Mouse (Mus musculus) gastrocnemius, postnatal 14 days (tissue): Measurements from ENCODE around the gene Tango2. TPM values are rescaled to one million over a fixed set of nuclear protein-coding genes. Genes with fewer than 3 reads are reported as not detected.
"Not testable (repeated sequence)": the region's sequence is repeated elsewhere in the genome, so short reads cannot be mapped to it uniquely, and the experiment has no call there.

ENCODE experiments used
- DNase-seq: peaks from one replicate; pipeline ENCODE4 v3.0.0; 2021; ENCODE audit warnings: mixed read lengths
- intact Hi-C: fragments of 180-260 bp; cut with DNase I; formaldehyde crosslinking; loops from one replicate; pipeline ENCODE4 v1.15.1; 2025; ENCODE audit warnings: low total_unique reads
- total RNA-seq, 2 experiments: library from RNA; stranded (reverse); gene quantifications; 2 replicates each; pipeline ENCODE4 v1.2.3; 2021

Gene Tango2
- total RNA-seq, 2 experiments from 2014 or later = 12.1 to 22.7 TPM

GRCm38 (mm10) chr16:18349761-18350325 is 1.9 kb upstream of the Tango2 start:
- DNase-seq = no peak
- intact Hi-C loops = loop anchor here (5.0 to 10.0 kb wide), 2 partner anchors 52 to 265 kb away; no protein-coding TSS in a partner anchor

DNA sequence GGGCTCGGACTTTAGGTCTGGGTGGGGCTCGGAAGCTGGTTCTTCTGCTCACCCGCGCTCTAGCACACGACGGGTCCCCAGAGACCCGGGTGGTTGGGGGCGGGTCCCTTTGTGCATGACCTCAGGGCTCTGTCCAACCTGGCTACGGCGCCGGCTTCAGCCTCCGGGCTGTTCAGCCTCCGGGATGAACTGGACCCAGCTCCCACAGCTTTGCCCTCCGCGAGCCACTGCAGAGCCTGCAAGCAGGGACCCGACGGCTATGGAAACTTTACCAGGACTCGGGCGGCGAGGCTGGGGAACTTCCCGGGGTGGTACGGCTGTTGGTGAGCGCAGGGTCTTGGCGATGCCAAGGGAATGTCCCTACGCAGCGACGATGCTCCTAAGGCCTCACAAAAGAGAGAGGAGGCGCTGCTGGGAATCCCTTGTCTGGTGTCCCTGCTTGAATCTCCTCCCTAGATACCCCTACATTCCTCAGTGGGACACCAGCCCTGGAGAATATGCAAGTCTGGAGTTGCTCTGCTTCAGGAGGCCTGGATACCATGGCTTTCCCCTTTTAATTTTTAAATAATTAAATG is 785 bp upstream of the Tango2 start:
- peak; percentile 47 for DNase-seq
- intact Hi-C loops = loop anchor here (10.0 kb wide), 1 partner anchor 266 kb away; no protein-coding TSS in a partner anchor

DNA sequence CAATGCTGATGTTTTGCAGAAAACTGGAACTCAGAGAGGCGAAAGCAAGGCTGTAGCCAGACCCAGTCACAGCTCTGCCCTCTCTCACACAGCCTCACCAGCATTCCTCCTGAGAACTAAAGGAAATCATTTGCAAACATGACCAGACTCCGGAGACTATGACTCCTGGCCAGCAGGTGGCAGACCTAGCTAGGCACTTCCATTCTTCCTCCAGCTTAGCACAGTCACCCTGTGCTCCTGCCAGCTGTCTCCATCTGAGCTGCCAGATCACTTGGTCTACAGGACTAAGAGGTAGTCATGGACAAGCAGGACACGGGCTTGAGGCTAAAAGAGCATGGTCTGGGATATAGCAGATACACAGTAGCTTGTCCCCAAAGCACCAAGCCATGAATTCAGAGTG is 2.7 kb downstream of the Tango2 start:
- intact Hi-C loops = loop anchor here (10.0 kb wide), 1 partner anchor 270 kb away; no protein-coding TSS in a partner anchor
- peak; percentile 84 for DNase-seq

GRCm38 (mm10) chr16:18343778-18344177 is 4.1 kb downstream of the Tango2 start:
- DNase-seq = peak; percentile 97
- intact Hi-C loops = loop anchor here (10.0 kb wide), 1 partner anchor 271 kb away; no protein-coding TSS in a partner anchor

DNA sequence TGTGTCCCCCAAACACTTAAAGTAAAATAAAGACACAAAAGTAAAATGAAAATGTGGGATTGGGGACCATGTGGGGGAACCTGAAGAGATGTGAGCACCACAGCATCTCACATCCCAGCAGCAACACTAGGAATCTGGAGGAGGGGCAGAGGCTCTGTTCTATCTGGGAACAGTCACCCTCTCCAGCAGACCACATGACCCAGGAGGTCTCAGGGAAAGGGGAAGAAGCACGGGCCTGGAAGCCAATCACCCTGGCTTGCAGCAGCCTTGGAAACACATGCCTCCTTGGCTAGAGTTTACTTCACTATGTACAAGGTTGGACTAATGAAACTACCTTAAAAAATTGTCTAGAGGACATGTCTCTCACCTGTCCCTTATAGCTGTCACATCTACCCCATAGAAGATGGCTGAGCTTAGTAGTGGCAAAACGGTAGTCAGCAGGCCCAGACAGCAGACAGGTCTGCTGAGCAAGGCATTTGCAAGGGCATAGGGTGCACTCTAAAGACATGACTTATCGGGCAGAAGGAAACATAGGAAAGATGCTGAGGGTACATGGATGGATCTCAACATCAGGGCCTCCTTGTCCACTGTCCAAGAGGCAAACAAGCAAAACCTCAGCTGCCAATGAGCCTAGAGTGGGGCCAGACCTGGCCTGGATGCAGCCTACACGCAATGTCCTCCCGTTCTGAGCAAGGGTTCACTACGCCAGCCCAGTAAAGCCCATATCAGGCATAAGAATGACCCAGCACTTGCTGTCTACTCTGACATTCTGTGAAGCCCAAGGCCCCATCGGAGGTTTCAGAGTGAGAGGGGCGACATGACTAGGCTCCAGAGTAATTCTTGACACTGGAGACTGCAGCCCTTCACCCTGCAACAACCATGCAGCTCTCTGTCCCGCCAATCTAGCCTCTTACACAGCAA is 5.0 kb downstream of the Tango2 start:
- DNase-seq = no peak
- intact Hi-C loops = loop anchor here (10.0 kb wide), 1 partner anchor 272 kb away; no protein-coding TSS in a partner anchor

DNA sequence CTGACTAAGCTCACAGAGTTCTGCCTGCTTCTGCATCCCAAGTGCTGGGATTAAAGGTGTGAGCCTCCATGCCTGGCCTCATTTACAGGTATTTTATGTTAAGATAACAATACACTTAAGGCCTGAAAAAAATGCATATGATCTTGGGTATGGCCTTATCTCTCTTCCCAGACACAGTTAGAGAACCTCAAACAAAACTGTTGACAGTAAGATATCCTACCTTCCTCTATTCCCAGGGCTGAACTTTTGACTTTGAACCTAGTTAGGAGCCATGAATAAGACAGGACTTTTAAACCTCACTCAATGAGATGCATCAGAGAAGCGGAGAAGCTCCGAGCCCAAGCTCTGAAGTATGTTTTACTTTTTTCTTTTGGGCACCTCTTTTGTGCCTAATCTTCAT is 5.8 kb downstream of the Tango2 start:
- intact Hi-C loops = loop anchor here (10.0 kb wide), 1 partner anchor 273 kb away; no protein-coding TSS in a partner anchor
- DNase-seq = no peak

DNA sequence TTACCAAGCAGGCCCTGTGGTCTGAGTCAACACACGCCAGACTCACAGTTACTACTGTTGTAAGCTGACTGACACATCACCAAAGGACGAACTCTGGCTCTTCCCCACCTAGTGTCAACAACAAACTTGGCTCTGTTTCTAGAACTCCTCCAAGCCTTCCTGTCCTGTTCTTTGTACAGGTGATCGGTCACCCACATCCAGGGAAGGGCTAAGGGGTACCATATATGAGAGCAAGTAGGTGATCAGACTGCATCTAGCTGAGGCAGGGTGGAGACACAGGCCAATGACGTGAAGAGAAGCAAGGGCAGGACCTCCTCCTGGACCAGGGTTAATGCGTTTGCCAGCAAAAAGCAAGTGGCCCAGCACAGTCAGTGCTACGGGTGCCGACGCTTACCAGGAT is 6.3 kb downstream of the Tango2 start:
- no peak for DNase-seq
- intact Hi-C loops = loop anchor here (10.0 kb wide), 1 partner anchor 273 kb away; no protein-coding TSS in a partner anchor

DNA sequence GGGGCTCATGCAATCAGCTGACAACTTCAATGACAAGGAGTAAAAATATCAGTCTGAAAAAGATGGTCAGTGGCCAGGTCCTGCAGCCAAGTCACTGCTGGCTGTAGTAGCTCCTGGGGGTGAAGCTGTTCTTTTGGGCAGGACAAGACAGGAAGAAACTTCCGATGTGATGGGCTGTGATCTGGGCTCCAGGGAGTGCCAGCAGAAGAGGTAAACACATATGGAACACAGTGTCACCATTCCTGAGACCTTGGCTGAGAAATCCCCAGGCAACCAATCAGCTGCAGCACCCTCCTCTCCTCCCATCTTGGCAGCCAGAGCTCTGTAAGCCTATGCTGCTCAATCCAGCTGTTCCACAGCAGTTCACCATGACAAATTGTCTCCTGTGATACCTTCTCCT is 8.0 kb downstream of the Tango2 start:
- DNase-seq = no peak
- intact Hi-C loops = loop anchor here (10.0 kb wide), 1 partner anchor 275 kb away; no protein-coding TSS in a partner anchor

DNA sequence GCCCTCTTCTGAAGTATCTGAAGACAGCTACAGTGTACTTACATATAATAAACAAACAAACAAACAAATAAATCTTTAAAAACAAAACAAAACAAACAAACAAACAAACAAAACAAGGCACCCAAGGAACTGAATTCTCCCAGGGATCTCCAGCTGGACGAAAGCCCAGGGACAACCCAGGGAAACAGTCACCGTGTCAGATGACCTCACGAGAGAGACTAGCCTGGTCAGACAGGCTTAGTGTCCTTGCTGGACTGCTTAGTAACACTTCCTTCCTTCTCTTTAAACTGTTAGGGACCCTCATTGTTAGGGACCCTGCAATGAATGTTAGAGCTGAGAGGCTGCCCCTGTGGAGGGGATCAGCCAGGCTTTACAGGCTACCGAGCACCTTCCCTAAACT is 10.6 kb downstream of the Tango2 start:
- DNase-seq = no peak
- intact Hi-C loops = no loop called here

DNA sequence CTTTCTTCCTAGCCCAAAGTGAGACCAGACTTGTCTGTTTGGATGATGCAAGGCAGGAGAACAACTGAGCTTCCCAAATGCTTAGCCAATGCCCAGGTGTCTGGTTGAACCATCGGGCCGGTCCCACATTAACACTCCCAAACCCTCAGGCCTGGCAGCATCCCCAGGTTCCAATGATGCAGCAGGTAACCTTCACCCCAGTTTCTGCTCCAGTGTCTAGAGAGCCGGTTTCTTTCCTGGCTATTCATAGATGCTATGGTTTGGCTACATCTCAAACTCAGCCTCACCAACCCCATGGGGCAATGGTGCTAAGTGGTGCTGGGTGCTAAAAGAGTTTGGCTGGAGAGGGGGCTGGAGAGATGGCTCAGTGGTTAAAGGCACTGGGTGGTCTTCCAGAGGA is 11.9 kb downstream of the Tango2 start:
- no peak for DNase-seq
- intact Hi-C loops = no loop called here

DNA sequence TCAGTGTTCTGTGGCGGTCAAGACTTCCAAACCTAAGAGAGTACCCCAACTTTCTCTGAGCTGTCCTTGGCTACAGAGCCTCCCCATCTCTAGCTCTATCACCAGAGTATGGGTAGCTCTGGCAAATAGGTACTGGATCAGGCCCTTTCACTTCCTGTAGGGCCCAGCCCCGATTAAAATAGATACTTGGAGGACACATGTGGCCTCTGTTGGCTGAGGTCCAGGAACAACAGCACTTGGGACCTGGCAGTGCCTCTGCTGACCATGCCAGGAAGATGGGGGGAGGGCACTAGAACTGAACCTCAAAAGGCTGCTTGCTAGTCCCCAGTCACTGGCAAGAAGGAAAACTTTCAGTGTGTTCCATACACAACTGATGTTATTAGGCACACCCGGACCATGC is 13.9 kb downstream of the Tango2 start:
- no peak for DNase-seq
- intact Hi-C loops = no loop called here

GRCm38 (mm10) chr16:18328524-18328923 is 19.4 kb downstream of the Tango2 start:
- intact Hi-C loops = no loop called here
- no peak for DNase-seq

DNA sequence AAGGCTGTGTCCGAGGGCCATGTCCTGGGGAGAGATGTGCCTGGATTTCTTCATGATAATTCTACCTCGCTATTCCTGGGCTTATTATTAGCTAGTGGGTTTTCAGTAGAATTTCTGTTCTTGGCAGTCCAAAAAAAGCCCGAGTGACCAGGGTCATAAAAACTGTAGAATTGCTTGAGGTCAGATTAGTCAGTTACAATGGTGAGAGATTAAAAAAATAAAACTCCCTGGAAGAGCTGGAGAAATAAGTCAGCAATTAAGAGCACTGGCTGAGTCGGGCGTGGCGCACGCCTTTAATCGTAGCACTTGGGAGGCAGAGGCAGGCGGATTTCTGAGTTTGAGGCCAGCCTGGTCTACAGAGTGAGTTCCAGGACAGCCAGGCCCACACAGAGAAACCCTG is 20.0 kb downstream of the Tango2 start:
- no peak for DNase-seq
- intact Hi-C loops = no loop called here

- no peak for DNase-seq
- intact Hi-C loops = no loop called here
Measured at GRCm38 (mm10) chr16:18325741-18326140, 22.2 kb downstream of the Tango2 start.

DNA sequence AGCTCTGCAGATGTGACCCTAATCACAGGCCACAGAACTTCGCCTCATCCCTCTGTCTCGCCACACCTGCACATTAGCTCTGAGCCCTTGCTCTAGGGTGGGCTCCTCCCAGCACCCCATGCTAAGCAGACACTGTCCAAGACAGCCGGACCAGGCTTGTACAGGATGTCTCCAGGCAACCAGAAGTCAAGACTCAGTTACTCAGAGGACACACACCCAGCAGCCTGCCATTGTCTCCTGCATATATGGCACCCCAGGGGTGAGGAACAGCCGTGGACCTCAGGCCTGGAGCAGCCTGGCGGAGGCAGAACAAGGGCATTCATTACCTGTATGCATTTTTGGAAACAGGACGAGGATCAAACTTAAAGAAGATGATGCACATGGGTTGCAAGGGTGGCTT is 23.9 kb downstream of the Tango2 start:
- intact Hi-C loops = no loop called here
- DNase-seq = no peak

GRCm38 (mm10) chr16:18323460-18323859 is 24.4 kb downstream of the Tango2 start:
- no peak for DNase-seq
- intact Hi-C loops = no loop called here

GRCm38 (mm10) chr16:18321443-18321842 is 26.5 kb downstream of the Tango2 start:
- intact Hi-C loops = no loop called here
- no peak for DNase-seq

DNA sequence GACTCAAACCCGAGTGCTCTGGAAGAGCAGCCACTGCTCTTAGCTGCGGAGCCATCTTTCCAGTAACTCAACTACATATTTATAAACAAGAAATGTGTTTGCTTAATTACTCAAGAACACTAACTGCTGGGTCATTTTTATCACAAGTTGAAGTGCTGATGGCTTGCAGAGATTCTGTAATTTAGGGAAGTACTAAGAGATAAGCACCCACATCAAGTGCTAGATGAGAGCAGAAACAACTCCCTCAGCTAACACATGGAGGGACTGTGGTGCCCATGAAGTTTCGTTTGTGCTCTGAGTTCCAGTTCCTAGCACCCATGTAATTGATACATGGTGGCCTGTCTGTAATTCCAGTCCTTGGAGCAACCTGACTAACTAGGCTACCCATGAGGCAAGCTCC is 28.9 kb downstream of the Tango2 start:
- no peak for DNase-seq
- intact Hi-C loops = no loop called here

DNA sequence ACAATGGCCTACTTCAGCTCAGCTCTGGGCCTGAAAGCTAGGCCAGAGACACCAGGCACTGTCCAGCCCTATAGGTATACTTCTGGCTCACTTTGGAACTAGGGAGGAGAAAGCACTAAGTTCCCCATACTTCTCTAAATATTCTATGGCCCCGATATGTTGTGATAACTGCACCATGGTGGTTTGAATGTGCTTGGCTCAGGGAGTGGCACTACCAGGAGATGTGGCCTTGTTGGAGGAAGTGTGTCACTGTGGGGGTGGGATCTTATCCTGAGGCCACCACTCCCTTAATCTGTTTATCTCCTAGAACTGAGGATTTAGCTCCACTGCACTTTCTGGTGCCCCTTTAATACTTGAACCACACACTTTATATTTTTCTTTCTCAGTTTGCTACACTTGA is 39.7 kb downstream of the Tango2 start:
- intact Hi-C loops = no loop called here

DNA sequence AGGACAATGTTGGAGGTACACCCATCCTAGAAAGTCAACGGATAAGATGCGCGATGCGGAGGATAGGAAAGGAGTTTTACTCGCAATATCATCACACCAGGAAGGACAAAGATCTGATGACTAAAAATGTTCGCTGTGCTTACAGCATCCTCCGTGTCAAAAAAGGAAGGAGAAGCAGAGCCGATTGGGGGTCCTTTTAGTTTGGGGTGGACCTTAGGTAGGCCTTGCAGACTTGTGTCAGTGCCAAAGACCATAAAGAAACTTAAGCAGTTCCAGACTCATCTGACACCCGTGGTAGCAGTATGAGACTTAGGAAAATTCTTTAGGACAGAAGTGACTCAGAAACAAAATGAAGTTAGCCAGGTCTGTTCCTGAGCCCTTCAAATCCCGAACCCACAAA is 58.3 kb downstream of the Tango2 start:
- not testable (repeated sequence) for DNase-seq
- intact Hi-C loops = loop anchor here (5.0 kb wide), 1 partner anchor 37 kb away; no protein-coding TSS in a partner anchor

More for the DNA sequence above, 39.7 kb downstream of the Tango2 start:
- DNase-seq = no peak
